Mouse (Mus musculus) embryonic stem cell, embryonic (primary cell): Measurements from ENCODE around the gene Pacsin3.

ENCODE experiments used
- CTCF ChIA-PET, 4 experiments: fragments of 300-600 bp in 2 of 4; fragments of 350-600 bp in 2 of 4; sonication (Branson Sonifier 250); formaldehyde crosslinking; loops; one replicate each; lab custom pipeline; 2022; ENCODE audit warnings: inconsistent platforms in 2 of 4; lab: Charles Lee
- POLR2A ChIA-PET, 4 experiments: fragments of 300-600 bp in 2 of 4; fragments of 350-600 bp in 2 of 4; sonication (Branson Sonifier 250); formaldehyde crosslinking; loops; one replicate each; lab custom pipeline; 2022; ENCODE audit warnings: antibody characterized with exemption in 4 of 4, inconsistent platforms in 1 of 4; lab: Charles Lee

Pacsin3 gene

GRCm38 (mm10) chr2:91255661-91256150 is at the start of gene Pacsin3:
Pacsin3 (plus strand) TSS chr2:91255954.
- POLR2A ChIA-PET: interaction anchor here in 3 of 4 experiments (0.9 to 8.3 kb wide), 17 partner anchors 9 to 203 kb away, joined by 3 to 62 read pairs (median 8); partner anchors contain the start of genes Arfgap2 (in 3 of the 3) and Ddb2 (in 2 of the 3)

GRCm38 (mm10) chr2:91206254-91206775 is 49.4 kb upstream of the Pacsin3 start:
- ChIA-PET CTCF (no interaction called here), POLR2A (interaction anchor here in 3 of 4 experiments (0.8 to 1.7 kb wide), 9 partner anchors 11 to 252 kb away, joined by 3 to 7 read pairs (median 3); partner anchors contain the start of genes Ddb2 (in 3 of the 3), Arfgap2 (in 1 of the 3) and Slc39a13 (in 1 of the 3))

More at GRCm38 (mm10) chr2:91255661-91256150, at the start of gene Pacsin3:
- CTCF ChIA-PET: interaction anchor here in 2 of 4 experiments (0.9 to 2.5 kb wide), 5 partner anchors 9 to 141 kb away, joined by 3 to 12 read pairs (median 7); partner anchors contain the start of genes Ddb2 (in 2 of the 2) and Arfgap2 (in 1 of the 2)

- POLR2A ChIA-PET: interaction anchor here in 2 of 4 experiments (0.5 to 2.3 kb wide), 7 partner anchors 10 to 251 kb away, joined by 3 to 10 read pairs (median 3); partner anchors contain the start of genes Ddb2 (in 1 of the 2) and Madd (in 1 of the 2)
- CTCF ChIA-PET: interaction anchor here in 2 of 4 experiments (0.6 to 1.8 kb wide), 4 partner anchors 18 to 98 kb away, joined by 3 to 10 read pairs (median 6); no protein-coding TSS in a partner anchor
Measured at GRCm38 (mm10) chr2:91213311-91213710, 42.4 kb upstream of the Pacsin3 start.

- ChIA-PET CTCF (interaction anchor here in 3 of 4 experiments (0.6 to 1.0 kb wide), 4 partner anchors 18 to 153 kb away, joined by 3 to 8 read pairs (median 3); no protein-coding TSS in a partner anchor), POLR2A (interaction anchor here in 2 of 4 experiments (1.2 to 3.7 kb wide), 8 partner anchors 9 to 106 kb away, joined by 3 to 13 read pairs (median 6); partner anchors contain the start of genes Ddb2 (in 2 of the 2), Acp2 (in 1 of the 2) and Nr1h3 (in 1 of the 2))
Measured at GRCm38 (mm10) chr2:91217032-91217431, 38.7 kb upstream of the Pacsin3 start.

- ChIA-PET POLR2A (interaction anchor here in 2 of 4 experiments (0.9 to 5.9 kb wide), 4 partner anchors 15 to 44 kb away, joined by 4 to 47 read pairs (median 4); partner anchors contain the start of genes Acp2 (in 2 of the 2), Nr1h3 (in 2 of the 2), Arfgap2 (in 1 of the 2) and Ddb2 (in 1 of the 2)), CTCF (no interaction called here)
Measured at GRCm38 (mm10) chr2:91220501-91220900, 35.3 kb upstream of the Pacsin3 start.

GRCm38 (mm10) chr2:91223614-91224013 is 32.1 kb upstream of the Pacsin3 start:
- CTCF ChIA-PET: interaction anchor here in 2 of 4 experiments (0.8 to 2.9 kb wide), 3 partner anchors 108 to 257 kb away, joined by 3 to 14 read pairs (median 10); no protein-coding TSS in a partner anchor

GRCm38 (mm10) chr2:91229735-91230134 is 26.0 kb upstream of the Pacsin3 start:
- ChIA-PET CTCF (interaction anchor here (0.6 to 1.0 kb wide), 4 partner anchors 30 to 688 kb away, joined by 3 to 5 read pairs (median 4); no protein-coding TSS in a partner anchor), POLR2A (interaction anchor here in 2 of 4 experiments (0.5 to 0.7 kb wide), 4 partner anchors 11 to 296 kb away, joined by 3 to 15 read pairs (median 4); no protein-coding TSS in a partner anchor)

More at GRCm38 (mm10) chr2:91223614-91224013, 32.1 kb upstream of the Pacsin3 start:
- POLR2A ChIA-PET: interaction anchor here in 3 of 4 experiments (0.6 to 5.9 kb wide), 9 partner anchors 12 to 237 kb away, joined by 3 to 47 read pairs (median 6); partner anchors contain the start of genes Ddb2 (in 2 of the 3), Acp2 (in 1 of the 3) and Nr1h3 (in 1 of the 3)

GRCm38 (mm10) chr2:91236601-91237510 is 18.9 kb upstream of the Pacsin3 start, which contains the start of gene Ddb2:
Ddb2 (minus strand) TSS chr2:91236982.
- POLR2A ChIA-PET: interaction anchor here (0.5 to 6.9 kb wide), 135 partner anchors 10 to 1374 kb away, joined by 3 to 66 read pairs (median 5); partner anchors contain the start of genes Acp2 (in 4 of the 4), Nr1h3 (in 4 of the 4), Arfgap2 (in 3 of the 4) and Ckap5 (in 3 of the 4)

GRCm38 (mm10) chr2:91237511-91238080 is 18.2 kb upstream of the Pacsin3 start:
- ChIA-PET POLR2A (interaction anchor here (0.5 to 6.9 kb wide), 89 partner anchors 11 to 1375 kb away, joined by 3 to 66 read pairs (median 5); partner anchors contain the start of genes Arfgap2 (in 3 of the 4), Acp2 (in 2 of the 4), Arhgap1 (in 2 of the 4) and Ckap5 (in 2 of the 4)), CTCF (interaction anchor here (0.6 to 3.3 kb wide), 29 partner anchors 9 to 1980 kb away, joined by 3 to 25 read pairs (median 5); partner anchors contain the start of genes Pacsin3 (in 2 of the 4), Acp2 (in 1 of the 4), Arfgap2 (in 1 of the 4) and Mdk (in 1 of the 4))

More at GRCm38 (mm10) chr2:91236601-91237510, 18.9 kb upstream of the Pacsin3 start, which contains the start of gene Ddb2:
- CTCF ChIA-PET: interaction anchor here (0.6 to 3.3 kb wide), 37 partner anchors 10 to 1980 kb away, joined by 3 to 25 read pairs (median 4); partner anchors contain the start of genes Pacsin3 (in 2 of the 4), Acp2 (in 1 of the 4), Arfgap2 (in 1 of the 4) and Ckap5 (in 1 of the 4)

GRCm38 (mm10) chr2:91242547-91242946 is 13.2 kb upstream of the Pacsin3 start:
- POLR2A ChIA-PET: interaction anchor here in 1 of 4 experiments (0.9 to 1.3 kb wide), 2 partner anchors 130 kb away, joined by 3 to 4 read pairs; no protein-coding TSS in a partner anchor
- CTCF ChIA-PET: no interaction called here

GRCm38 (mm10) chr2:91243416-91243815 is 12.3 kb upstream of the Pacsin3 start:
- CTCF ChIA-PET: interaction anchor here in 2 of 4 experiments (0.6 kb wide), 2 partner anchors 18 to 113 kb away, joined by 4 read pairs; no protein-coding TSS in a partner anchor
- POLR2A ChIA-PET: interaction anchor here in 2 of 4 experiments (0.5 to 1.3 kb wide), 3 partner anchors 10 to 131 kb away, joined by 3 to 4 read pairs (median 3); no protein-coding TSS in a partner anchor

- ChIA-PET POLR2A (interaction anchor here in 1 of 4 experiments (0.6 kb wide), 1 partner anchor 28 kb away, joined by 3 read pairs; no protein-coding TSS in a partner anchor), CTCF (no interaction called here)
Measured at GRCm38 (mm10) chr2:91244557-91245228, 11.1 kb upstream of the Pacsin3 start.

- ChIA-PET POLR2A (no interaction called here), CTCF (no interaction called here)
Measured at GRCm38 (mm10) chr2:91248366-91248765, 7.4 kb upstream of the Pacsin3 start.

GRCm38 (mm10) chr2:91252001-91252400 is 3.8 kb upstream of the Pacsin3 start:
- ChIA-PET POLR2A (interaction anchor here in 3 of 4 experiments (0.5 to 3.1 kb wide), 4 partner anchors 15 to 673 kb away, joined by 3 to 16 read pairs (median 12); partner anchors contain the start of genes Ddb2 (in 2 of the 3) and Ckap5 (in 1 of the 3)), CTCF (interaction anchor here in 1 of 4 experiments (0.9 kb wide), 1 partner anchor 137 kb away, joined by 6 read pairs; no protein-coding TSS in a partner anchor)

- CTCF ChIA-PET: interaction anchor here in 2 of 4 experiments (1.0 to 1.3 kb wide), 2 partner anchors 137 kb away, joined by 3 read pairs; no protein-coding TSS in a partner anchor
- POLR2A ChIA-PET: interaction anchor here in 2 of 4 experiments (1.3 to 3.1 kb wide), 5 partner anchors 9 to 16 kb away, joined by 4 to 16 read pairs (median 9); partner anchors contain the start of genes Arfgap2 (in 2 of the 2) and Ddb2 (in 2 of the 2)
Measured at GRCm38 (mm10) chr2:91252512-91252911, 3.2 kb upstream of the Pacsin3 start.
